Mouse (Mus musculus): ENCODE measurements around the gene Slc9a8.

GRCm38 (mm10) chr2:167417694-167418093 is 3.8 kb upstream of the Slc9a8 start:
- TF ChIP-seq EP300 (IDR thresholded peaks at IDR 0.05) = no peak
- peak; percentile 81 for TF ChIP-seq CTCF (IDR thresholded peaks at IDR 0.05)
